ENCODE assay signal across 8 mouse cellular contexts in genomic region chr4:32915928-32916327, GRCm38 (mm10). TPM values are rescaled to one million over a fixed set of nuclear protein-coding genes. Genes with fewer than 3 reads are reported as not detected.
DNase-seq lines count a peak whose midpoint lies in the region; ATAC-seq and TF ChIP-seq lines count a peak whose summit lies in the region.

No protein-coding gene starts in this region.

- no peak overlapping the region for H3K4me2 ChIP-seq in lung, embryonic 15.5 days
- H3K4me2 ChIP-seq in forebrain, embryonic 13.5 days = peak overlapping the region; percentile 7; the same call in 1 of the 2 replicates
- H3K4me2 ChIP-seq in neural tube, embryonic 15.5 days = no peak overlapping the region; the same call in 1 of the 2 replicates

- H3K9me3 ChIP-seq in lung, embryonic 15.5 days = no peaks in the 10 kb centered on the region
- no peaks in the 10 kb centered on the region for H3K9me3 ChIP-seq in forebrain, embryonic 13.5 days (replicated peaks)
- H3K9me3 ChIP-seq in neural tube, embryonic 15.5 days (replicated peaks) = no peaks in the 10 kb centered on the region

- H3K9ac ChIP-seq in lung, embryonic 15.5 days = no peak overlapping the region
- peak overlapping the region; percentile 37; the same call in 1 of the 2 replicates for H3K9ac ChIP-seq in forebrain, embryonic 13.5 days
- no peak overlapping the region for H3K9ac ChIP-seq in neural tube, embryonic 15.5 days (replicated peaks)

- no peak for DNase-seq in lung, adult 2 months
- peak; percentile 40 for DNase-seq in kidney, postnatal 10 days
- DNase-seq in urinary bladder, postnatal 10 days (ENCODE audit: low spot score) = no peak
- no peak for DNase-seq in heart, postnatal 14 days
- no peak for DNase-seq in layer of hippocampus, adult 9-10 months (ENCODE audit: low spot score)

- no peak for TF ChIP-seq POLR2A in lung, adult 2 months (IDR thresholded peaks at IDR 0.05; ENCODE audit: borderline replicate concordance, extremely low read depth, low read depth, low read length)

- H3K36me3 ChIP-seq in lung, embryonic 15.5 days = no peaks in the 10 kb centered on the region
- H3K36me3 ChIP-seq in forebrain, embryonic 13.5 days (ENCODE audit: poor library complexity, severe bottlenecking) = peaks cover 4% of the 10 kb centered on the region; the same call in 1 of the 2 replicates
- H3K36me3 ChIP-seq in neural tube, embryonic 15.5 days = no peaks in the 10 kb centered on the region

- ATAC-seq in lung, embryonic 15.5 days (ENCODE audit: borderline replicate concordance, extremely low read depth, low FRiP score, low TSS enrichment) = peak; percentile 43; the same call in 1 of the 2 replicates
- peak; percentile 72; the same call in 1 of the 2 replicates for ATAC-seq in forebrain, embryonic 13.5 days
- peak; percentile 82 for ATAC-seq in neural tube, embryonic 15.5 days (ENCODE audit: low FRiP score)

- WGBS in lung, embryonic 15.5 days = 17% methylated on average over 8 of the region's 8 CpGs
- 23% methylated on average over 8 of the region's 8 CpGs for WGBS in lung, adult 2 months
- 36% methylated on average over 8 of the region's 8 CpGs for WGBS in forebrain, embryonic 13.5 days
- 17% methylated on average over 8 of the region's 8 CpGs for WGBS in neural tube, embryonic 15.5 days

- no peak overlapping the region for H3K27ac ChIP-seq in lung, embryonic 15.5 days
- H3K27ac ChIP-seq in forebrain, embryonic 13.5 days = peak overlapping the region; percentile 40; the same call in 1 of the 2 replicates
- peak overlapping the region; percentile 42; the same call in 1 of the 2 replicates for H3K27ac ChIP-seq in neural tube, embryonic 15.5 days (replicated peaks)

- TF ChIP-seq CTCF in lung, adult 2 months (IDR thresholded peaks at IDR 0.05; ENCODE audit: insufficient read depth, low read length) = no peak

- no peak overlapping the region for H3K4me3 ChIP-seq in lung, embryonic 15.5 days
- no peak overlapping the region for H3K4me3 ChIP-seq in lung, adult 2 months (replicated peaks; ENCODE audit: extremely low read depth, low read depth, low read length)
- no peak overlapping the region for H3K4me3 ChIP-seq in forebrain, embryonic 13.5 days
- H3K4me3 ChIP-seq in neural tube, embryonic 15.5 days (replicated peaks) = no peak overlapping the region

- intact Hi-C loops in heart, postnatal 14 days (cut with DNase I) = no loop called here

- H3K27me3 ChIP-seq in lung, embryonic 15.5 days = no peaks in the 10 kb centered on the region
- H3K27me3 ChIP-seq in forebrain, embryonic 13.5 days = no peaks in the 10 kb centered on the region
- H3K27me3 ChIP-seq in neural tube, embryonic 15.5 days (replicated peaks) = no peaks in the 10 kb centered on the region

- peaks cover 8% of the 10 kb centered on the region; the same call in 1 of the 2 replicates for H3K4me1 ChIP-seq in lung, embryonic 15.5 days
- peaks cover 5% of the 10 kb centered on the region for H3K4me1 ChIP-seq in lung, adult 2 months (ENCODE audit: control insufficient read depth, insufficient read depth, low read length)
- H3K4me1 ChIP-seq in forebrain, embryonic 13.5 days = peaks cover 38% of the 10 kb centered on the region
- peaks cover 34% of the 10 kb centered on the region for H3K4me1 ChIP-seq in neural tube, embryonic 15.5 days

RNA-seq across cellular contexts. Expression of gene Ankrd6, which starts 34.7 kb away (rescaled TPM):
- 3.0 and 4.0 TPM in 2 replicates for polyA plus RNA-seq in lung, embryonic 15.5 days (2015; fragmentation: Nextera tagmentation; extraction: Ambion mirVana)
- 0.34 and 0.72 TPM in 2 replicates for polyA plus RNA-seq in lung, adult 2 months (2012; rRNA removed)
- 25.4 and 27.5 TPM in 2 replicates for polyA plus RNA-seq in forebrain, embryonic 13.5 days (2015; fragmentation: Nextera tagmentation; extraction: Ambion mirVana)
- 21.0 and 23.7 TPM in 2 replicates for polyA plus RNA-seq in neural tube, embryonic 15.5 days (2015; fragmentation: Nextera tagmentation; extraction: Ambion mirVana)
- total RNA-seq in heart, postnatal 14 days (2021) = 1 to 10 TPM; 3.0 to 4.1 TPM
